Mouse (Mus musculus): ENCODE data around the gene Gm10665.
"Not testable (repeated sequence)": the region's sequence is repeated elsewhere in the genome, so short reads cannot be mapped to it uniquely, and the experiment has no call there.

Gene Gm10665

DNA sequence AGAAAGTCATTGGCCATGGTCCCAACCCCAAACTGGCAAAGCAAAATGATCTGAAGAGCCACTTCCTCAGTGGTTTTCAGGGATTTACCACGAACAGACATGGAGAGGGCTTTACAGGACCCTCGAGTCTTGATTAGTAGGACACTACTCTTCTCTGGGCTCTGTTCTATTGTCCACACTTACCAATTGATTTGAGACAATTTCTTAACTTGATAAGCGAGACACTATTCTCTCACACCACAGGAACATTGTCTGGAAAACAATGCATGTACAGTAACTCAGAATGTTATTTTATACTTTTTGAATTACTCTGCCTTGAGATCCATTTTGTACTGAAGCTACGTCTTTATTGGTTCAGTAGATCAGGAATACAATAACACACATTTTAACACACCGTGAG lies at the start of gene Gm10665:
Gene Gm10665, minus strand, starts transcription at position 101 of the 400 bp plus-strand sequence.
- not testable (repeated sequence) for DNase-seq

- DNase-seq, result not testable (repeated sequence)
Observed at GRCm38 (mm10) chr7:22499578-22499977, 35.7 kb upstream of the Gm10665 start, which contains the start of gene Vmn1r151. Gene Vmn1r151 (minus strand): TSS chr7:22499678.

- not testable (repeated sequence) for DNase-seq
Observed at GRCm38 (mm10) chr7:22438129-22438528, 25.7 kb downstream of the Gm10665 start, which contains the start of gene Vmn1r149. Gene Vmn1r149 (minus strand): TSS chr7:22438229.

GRCm38 (mm10) chr7:22413283-22413682 lies 50.6 kb downstream of the Gm10665 start, which contains the start of gene Vmn1r148:
Gene Vmn1r148 (plus strand): TSS chr7:22413583.
- DNase-seq, result not testable (repeated sequence)
